Mouse (Mus musculus) heart, postnatal 36 days (tissue): ENCODE measurements at regions not wholly inside any gene's neighbourhood (a gene's known extent, or its start where the extent isn't known, plus 50 kb on each side); places are given as distances from the start of the nearest gene placed in this dataset.
A peak's percentile ranks its signal among the peaks of the same experiment; 100 is the strongest.

ENCODE experiments used
- DNase-seq, 2 experiments: peaks; one replicate each; pipeline ENCODE4 v3.0.0; 2021 to 2022
- intact Hi-C: fragments of 180-260 bp; cut with DNase I; formaldehyde crosslinking; loops from one replicate; pipeline ENCODE4 v1.15.1; 2025

DNA sequence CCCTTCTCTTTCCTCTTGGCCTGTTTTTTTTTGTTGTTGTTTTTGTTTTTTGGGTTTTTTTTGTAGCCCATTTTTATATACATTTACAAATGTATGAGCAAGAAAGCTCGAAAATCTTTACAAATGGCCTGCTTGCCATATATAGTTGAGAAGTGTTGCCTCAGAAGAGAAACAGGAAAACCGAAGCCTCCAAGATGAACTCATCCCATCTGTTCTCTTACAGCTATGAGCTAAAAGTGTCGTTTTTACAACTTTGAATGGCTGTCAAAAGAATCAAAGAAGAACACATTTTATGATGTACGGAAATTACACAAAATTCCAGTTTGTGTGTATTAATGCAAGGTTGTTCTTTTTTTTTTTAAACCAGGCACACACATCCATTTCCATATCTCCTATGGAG lies 342.0 kb upstream of the Klf4 start:
- intact Hi-C loops, result no loop called here
- no peak for DNase-seq

DNA sequence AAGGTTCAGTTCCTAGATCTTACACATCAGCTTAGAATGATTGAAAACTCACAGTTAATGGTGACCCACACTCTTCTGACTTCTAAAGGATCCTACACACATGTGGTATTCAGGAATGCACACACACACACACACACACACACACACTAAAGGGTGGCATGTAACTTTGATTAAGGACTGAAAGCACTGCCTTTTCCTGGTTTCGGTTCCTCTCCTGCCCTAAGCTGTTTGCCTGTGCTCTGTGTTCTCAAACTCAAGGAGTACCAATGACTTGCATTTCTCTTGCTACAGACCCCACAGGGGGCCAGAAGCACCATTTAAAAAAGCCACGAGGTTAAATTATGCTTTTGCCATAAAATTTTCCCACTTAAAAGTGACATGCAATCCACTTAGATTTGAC lies 327.8 kb upstream of the Klf4 start:
- intact Hi-C loops, result no loop called here

DNA sequence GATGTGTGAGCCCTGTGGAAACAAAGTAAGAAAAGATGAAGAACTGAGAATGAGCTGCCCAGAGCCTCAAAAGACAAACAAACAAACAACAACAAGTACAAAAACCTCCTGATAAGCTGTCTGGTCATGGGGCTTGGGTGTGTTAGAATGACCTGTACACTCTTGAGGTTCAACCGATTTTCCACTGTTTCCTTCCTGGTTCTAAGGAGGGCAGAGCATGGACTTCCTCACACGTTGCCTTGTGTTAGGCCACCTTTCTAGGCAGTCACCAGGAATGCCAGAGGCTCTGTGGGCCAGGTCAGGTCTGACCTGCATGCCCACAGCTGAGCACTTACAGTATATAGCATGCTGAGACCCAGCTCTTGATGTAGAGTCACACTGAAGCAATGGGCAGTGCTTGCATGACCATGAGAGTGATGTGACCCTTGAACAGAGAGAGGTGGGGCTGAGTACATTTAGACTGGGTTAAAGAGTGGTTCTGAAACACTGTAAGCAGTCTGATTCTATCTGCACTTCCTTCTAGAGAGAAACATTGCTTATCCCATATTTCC lies 327.0 kb upstream of the Klf4 start:
- intact Hi-C loops, result no loop called here
- no peak for DNase-seq

More for the DNA sequence above, 327.8 kb upstream of the Klf4 start:
- DNase-seq, result no peak

DNA sequence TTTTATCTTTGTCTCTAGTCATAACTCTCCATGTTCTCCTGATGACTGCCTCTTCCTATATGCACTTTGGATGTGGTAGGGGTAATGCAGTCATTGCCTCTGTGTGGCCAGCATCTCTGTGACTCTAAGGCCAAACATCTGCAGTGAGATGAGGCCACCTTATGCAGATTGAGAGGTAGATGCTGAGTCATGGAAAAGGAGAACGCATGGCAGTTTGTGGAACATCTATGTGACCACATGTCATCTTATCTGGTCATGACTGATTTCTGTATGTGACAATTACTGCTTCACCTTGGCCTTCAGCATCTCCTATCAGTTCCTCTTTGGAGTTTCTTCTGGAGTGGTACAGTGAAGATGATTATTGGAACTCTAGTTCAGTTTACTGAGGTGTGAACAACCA lies 319.2 kb upstream of the Klf4 start:
- intact Hi-C loops, result no loop called here
- DNase-seq, result no peak

DNA sequence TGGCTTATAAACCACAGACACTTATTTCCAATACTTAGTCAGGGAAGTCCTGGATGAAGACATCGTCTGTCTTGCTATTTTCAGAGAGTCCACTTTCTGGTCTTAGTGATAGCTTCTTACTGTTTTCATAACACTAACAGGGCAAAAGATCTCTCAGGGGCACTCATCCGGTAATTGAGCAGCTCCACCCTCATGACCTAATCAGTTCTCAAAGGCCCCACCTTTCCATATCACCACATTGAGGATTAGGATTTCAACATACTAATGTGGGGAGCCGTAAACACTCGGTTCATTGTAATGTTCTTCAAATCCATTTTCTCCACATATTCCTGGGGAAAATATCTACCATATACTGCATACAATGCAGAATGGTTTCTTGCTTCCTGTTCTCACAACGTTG lies 318.8 kb upstream of the Klf4 start:
- intact Hi-C loops, result no loop called here
- DNase-seq, result no peak

DNA sequence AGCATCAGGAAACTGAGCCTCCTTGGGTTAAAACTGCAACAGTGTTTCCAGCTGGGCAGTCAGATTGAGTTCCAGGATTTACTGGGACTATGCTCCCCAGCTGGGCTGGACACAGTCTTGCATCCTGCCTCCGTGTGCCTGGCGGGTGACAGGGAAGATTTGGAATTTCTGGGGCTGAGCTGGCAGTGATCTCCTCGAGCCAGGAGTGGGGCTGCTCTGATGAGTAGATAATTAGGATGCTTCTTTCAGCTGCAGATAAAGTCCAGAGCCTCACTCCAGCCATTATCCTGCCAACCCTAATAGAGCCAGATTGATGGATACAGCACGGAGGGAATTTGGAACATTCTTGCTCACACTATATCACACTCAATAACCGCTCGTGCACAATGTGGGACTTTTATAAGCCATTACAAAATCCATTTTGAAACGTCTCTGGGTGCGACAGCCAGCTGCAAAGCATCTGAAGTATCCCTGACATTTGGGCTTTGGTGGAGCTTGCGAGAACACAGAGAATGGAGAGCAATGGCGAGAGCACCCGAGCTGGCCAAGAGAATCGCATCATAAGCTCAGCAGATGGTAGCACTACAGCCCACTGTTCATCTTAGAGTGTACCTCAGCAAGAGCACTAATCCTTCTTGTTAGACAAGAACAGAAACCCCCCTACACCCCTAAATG lies 311.6 kb upstream of the Klf4 start:
- intact Hi-C loops, result no loop called here
- peak in 1 of 2 experiments; percentile 36 for DNase-seq

DNA sequence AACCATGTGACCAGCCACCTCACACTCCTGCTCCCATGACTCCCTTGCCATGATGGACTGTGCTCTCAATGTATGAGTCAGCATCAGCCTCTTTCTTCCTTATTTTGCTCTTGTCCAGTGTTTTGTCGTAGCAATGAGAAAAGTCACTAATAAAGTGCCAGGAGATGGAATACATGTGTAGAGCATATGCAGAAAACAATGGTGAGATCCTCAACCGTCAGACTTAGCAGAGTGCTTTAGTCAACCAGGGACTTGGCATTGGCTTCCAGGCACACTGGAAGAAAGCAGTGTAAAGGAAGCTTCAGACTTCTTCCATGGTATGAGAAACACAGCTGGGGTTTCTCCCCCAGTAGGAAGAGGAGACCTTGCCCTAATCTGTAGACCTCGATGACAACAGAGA lies 306.3 kb upstream of the Klf4 start:
- intact Hi-C loops, result no loop called here
- DNase-seq, result no peak

DNA sequence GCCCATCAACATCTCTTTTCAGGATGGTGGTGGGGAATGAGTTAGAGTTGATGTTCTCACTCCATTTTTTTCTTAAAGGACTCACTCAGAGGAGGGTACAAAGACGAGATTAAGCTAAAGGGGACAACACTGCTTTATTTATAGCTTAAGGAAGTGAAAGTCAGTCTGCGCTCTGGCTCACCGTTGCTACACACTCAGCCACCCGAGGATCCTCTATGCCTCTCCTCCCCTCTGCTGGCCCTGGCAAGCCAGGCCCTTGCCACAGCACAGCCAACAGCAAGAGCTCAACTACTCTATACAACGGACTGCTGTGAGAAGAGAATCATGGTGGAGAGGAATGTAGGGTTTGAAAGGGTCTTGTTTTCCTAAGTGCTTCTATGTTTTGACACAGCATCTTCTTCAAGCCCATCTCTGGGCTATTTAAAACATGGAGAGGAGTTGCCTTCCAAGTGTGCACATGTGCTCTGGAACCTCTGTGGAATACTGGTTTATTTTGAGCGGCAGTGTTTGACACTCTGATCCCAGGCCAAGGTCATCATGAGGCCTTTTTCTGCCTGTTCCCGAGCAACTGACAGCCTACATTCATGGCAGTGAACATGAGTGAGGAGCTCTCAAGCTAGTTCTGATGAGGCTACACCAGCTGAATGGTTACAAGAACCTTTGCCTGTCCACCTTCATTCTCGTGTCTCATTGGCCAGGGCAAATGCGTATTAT lies 291.9 kb upstream of the Klf4 start:
- DNase-seq, result peak in 1 of 2 experiments; percentile 18

DNA sequence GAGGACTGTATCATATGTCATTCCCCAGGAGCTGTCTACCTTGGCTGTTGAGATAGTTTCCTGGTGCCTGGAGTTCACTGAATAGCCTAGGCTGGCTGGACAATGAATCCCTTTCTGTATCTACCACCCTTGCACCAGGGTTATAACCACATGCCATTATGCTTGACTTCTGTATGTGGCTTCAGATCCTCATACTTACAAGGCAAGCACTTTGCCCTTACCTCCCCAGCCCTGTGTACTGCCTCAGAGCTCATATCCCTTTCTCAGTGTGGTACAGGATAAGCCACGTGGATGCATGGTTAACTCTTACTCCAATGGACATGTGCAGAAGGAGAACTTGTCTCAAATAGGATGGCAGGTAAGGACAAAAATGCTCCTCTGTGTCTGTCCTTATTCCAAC lies 291.3 kb upstream of the Klf4 start:
- no peak for DNase-seq
- intact Hi-C loops, result loop anchor here (10.0 kb wide), 2 partner anchors 289 to 401 kb away; partner anchors contain the start of gene Klf4

More for the DNA sequence above, 291.9 kb upstream of the Klf4 start:
- intact Hi-C loops, result loop anchor here (10.0 kb wide), 2 partner anchors 289 to 401 kb away; partner anchors contain the start of gene Klf4

DNA sequence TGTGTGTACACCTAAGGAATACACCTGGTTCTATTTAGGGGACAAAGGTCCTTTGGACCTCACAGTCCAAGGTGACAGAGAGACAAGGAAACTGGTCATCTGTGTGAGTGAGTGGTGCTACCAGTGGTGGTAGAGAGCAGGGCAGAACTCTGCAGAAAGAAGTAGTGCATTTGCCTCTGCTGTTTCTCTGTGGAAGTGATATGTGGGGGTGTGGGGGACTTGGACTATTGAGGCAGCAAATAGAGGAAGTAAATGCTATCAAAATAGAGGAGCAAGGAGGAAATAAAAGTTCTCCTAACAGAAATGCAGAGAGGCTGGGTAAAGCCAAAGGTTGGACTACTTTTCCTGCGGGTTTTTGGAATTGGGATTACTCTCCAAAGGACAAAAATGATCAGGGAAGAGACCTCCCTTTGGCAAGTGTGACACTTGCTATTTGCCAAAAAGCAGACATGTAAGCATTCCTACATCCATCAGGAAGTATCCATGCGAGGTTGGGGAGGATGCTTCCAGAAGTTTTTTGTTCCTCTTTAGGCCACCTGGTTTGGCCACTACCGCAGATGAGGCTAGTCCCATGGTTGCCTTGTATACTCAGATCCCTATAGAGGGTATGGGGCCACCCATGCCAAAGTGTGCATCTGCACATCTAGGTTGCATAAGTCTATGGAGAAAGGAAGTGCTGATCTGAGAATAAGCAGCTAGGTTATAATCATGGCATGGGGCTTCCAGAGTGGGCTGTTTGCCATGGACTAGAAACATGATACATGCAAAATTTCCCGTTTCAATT lies 285.0 kb upstream of the Klf4 start:
- intact Hi-C loops, result no loop called here
- no peak for DNase-seq

DNA sequence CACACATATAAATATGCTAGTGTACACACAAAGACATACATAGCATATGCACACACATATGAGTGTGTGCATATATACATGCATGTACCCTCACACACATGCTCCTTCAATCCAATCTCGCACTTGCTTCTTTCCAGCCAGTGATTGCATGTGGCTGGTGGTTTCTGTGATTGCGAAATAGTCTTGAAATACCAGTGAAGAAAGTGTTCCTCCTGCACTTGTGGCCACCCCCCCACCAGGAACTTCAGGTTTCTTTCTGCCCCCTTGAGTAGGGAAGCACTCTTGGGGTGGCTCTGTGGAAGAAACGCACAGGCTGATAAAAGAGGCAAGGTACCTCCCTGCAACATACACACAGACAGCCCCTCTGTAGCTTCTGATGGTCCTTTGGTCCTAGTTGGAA lies 283.6 kb upstream of the Klf4 start:
- intact Hi-C loops, result no loop called here
- DNase-seq, result peak in 1 of 2 experiments; percentile 14

DNA sequence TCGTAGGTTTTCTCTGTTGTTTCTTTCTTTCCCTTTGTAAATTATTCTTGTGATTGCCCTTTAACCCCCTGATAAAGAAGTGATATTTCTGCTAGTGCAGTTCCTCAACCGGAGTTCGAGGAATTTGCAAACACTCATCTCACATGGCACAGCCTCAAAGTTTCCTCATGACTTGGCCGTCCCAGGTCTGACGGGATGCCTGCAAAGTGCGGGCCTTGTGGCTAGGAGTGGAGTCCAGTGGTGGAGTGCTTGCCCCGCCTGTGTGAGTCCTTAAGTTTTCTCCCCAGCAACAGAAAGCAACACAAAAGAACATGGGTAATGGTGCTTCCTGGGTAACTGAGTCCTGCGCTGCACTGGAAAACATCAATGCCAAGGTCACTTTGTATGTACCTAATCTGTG lies 280.6 kb upstream of the Klf4 start:
- intact Hi-C loops, result no loop called here
- no peak for DNase-seq

DNA sequence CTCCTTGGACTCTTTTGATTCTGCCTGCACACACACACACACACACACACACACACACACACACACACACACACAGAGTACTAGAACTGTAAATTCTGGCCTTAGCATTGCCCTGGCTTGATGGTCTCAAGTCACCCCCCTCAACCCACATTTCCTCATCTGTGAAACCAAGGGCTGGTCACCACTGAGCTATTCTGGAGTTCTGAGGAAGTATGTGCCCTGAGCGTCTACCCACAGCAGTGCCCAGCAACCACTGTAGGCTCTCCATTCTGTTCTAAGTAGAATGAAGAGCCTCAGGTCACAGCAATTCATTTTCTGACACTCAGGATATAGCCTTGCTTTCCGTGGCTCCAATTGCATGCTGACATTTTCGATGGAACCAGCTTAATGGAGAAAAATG lies 279.4 kb upstream of the Klf4 start:
- intact Hi-C loops, result no loop called here
- DNase-seq, result no peak

DNA sequence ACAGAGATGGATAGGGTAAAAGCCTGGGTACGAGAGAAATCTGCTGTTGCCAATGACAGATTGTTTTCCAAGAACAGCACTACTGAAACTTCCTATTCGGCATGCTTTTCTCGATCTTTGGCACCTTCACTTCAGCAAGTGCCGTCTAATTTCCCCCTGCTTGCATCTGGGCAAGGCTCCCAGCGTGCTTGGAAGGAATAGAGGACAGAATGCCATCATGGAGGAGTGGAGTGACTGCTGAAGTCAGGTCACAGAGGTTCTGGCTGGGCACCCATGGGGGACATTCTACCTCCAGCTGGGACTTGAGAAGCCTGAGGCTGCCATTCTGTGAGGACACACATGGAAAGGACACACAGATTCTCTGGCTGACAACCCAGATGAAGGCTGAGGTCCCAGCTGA lies 276.2 kb upstream of the Klf4 start:
- DNase-seq, result no peak
- intact Hi-C loops, result no loop called here

DNA sequence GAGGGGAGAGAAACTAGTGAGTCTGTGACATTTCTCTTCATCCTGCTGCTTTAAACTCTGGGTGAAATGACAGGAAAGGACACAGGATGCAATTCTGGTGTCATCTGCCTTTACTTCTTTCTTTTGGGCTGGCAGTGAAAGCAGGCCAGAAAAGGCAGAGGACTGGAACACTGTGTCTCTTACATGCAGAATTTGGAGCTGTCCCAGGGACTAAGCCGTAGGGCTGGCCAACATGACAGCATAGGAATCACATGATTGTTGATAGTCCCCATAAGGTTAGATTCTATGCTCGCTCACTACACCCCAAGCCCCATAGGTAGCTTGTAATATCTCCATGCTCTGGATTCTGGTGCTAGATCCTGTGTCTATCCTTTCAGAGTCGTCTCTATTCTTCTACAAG lies 274.5 kb upstream of the Klf4 start:
- no peak for DNase-seq
- intact Hi-C loops, result no loop called here

DNA sequence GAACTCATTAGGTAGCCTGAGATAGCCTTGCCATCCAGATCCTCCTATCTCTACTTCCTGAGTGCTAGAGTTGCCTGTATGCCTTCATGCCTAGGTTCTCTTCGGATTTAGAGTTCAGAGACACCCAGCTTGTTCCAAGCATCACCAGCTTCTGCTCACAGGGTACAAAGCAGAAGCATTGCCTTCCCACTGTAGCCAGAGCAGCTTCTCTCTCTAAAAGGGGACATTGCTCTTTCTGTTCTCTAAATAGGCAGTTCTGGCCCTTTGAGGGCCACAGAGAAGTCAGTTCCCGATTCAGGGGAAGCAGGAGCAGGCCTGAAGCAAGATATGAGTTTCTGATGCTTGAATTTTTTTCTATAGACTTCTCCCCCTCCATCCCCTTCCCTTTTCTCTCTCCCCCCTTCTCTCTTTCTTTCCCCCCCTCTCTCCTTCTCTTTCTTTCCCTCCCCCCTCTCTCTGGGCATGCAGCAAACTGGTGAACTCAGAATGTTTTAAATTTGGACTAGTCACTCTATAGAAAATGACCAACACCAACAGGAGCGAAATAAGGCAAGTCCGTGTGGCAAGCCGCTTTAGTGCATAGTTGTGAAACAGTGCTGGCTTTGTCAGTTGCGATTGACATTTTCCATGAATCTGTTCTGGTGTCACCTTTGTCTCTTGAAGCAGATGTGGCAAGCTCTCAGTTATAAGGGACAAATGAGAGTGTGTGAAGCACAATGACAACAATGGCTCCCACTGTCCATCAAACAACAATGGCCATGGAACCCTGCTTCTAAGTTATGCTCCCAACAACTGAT lies 273.2 kb upstream of the Klf4 start:
- intact Hi-C loops, result no loop called here
- DNase-seq, result no peak

DNA sequence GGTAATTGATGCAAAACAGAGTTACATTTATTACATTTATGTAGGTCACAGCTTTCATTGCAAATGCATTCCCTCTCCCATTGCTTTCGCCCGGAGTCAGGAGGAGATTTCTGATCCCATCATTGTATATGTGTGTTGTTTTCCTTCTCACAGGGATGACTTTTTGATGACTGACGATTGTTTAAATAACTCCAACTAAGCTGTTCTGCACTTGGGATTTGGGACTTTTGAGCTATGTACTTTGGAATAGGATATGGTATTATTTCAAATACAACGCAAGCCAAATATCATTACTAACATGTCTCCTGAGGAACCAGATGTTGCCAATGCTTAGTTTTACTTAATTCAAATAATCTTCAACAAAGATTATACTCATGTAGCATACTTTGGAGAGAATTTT lies 269.8 kb upstream of the Klf4 start:
- intact Hi-C loops, result no loop called here
- no peak for DNase-seq

DNA sequence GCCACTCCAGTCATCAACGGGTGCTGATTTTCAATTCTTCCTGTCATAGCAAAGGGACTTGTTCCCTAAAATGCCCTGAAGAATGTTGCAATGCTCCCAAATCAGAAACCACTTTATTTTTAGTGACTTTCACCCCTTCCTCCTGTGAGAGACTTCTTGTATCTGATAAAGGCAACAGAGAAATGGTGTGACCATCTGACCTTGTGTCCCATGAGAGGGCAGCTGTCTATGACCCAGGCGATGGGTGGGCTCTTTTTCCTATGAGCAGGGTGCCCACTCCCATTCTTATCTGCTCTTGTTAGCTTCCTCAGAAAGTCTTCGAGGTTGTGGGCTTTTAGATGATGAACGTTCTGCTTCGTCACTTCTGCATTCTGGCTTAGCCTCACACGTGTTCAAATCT lies 265.8 kb upstream of the Klf4 start:
- DNase-seq, result no peak

DNA sequence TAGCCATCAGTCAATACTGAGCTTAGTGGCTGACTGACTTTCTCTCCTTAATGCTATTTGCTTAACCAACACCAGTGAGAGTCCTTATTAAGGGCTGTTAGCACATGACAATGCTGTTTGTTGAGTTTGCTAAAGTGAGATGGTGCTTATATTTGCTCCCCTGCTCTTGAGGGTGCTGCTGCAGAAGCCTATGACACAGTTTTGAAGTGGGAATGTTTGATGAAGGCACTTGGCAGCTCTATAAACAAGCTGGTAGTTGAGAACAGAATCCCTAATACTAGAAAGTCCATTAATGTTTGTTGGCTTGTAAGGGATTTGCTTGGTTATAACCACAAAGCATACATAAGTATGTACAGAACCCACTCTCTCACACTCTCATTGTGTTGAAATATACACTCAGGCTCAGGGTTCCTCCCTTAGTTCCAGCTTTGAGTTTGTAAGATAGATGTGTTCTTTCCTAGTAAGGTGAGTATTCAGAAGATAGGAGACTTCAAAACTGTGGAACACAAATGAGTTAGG lies 249.1 kb upstream of the Klf4 start:
- intact Hi-C loops, result no loop called here
- no peak for DNase-seq

More for the DNA sequence above, 265.8 kb upstream of the Klf4 start:
- intact Hi-C loops, result no loop called here

DNA sequence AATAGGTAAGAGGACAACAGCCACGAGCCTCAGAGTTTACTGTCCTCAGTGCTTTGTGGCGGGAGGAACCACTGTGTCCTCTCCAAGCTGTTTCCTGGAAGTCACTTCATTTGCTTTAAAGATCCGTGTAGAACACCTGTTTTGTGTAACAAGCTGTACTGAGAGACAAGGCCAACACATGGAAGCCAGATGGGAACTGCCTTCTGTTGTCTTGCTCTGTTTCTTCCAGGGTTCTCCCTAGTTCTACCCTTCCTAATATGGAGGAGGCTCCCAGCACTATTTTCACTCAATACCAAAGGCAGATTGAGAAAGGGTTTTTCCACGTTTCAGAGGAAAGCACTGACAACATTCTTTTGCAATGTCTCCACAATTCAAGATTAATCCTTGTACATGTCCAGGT lies 247.3 kb upstream of the Klf4 start:
- intact Hi-C loops, result no loop called here
- DNase-seq, result no peak
